Mouse (Mus musculus) spleen, adult 2 months (tissue): ENCODE results near the gene Ten1.

Source experiments
- CTCF ChIP-seq: fragments of 200-500 bp; IDR thresholded peaks from 2 replicates; pipeline ENCODE4 v1.5.1; 2011; ENCODE audit warnings: mild to moderate bottlenecking, inconsistent platforms; ENCODE audit not compliant: insufficient read depth, insufficient read length, insufficient replicate concordance; ENCODE audit errors: extremely low read depth
- POLR2A ChIP-seq: fragments of 200-500 bp; IDR thresholded peaks from 2 replicates; pipeline ENCODE4 v1.6.1; 2011; ENCODE audit warnings: low read depth, low read length, inconsistent platforms

DNA sequence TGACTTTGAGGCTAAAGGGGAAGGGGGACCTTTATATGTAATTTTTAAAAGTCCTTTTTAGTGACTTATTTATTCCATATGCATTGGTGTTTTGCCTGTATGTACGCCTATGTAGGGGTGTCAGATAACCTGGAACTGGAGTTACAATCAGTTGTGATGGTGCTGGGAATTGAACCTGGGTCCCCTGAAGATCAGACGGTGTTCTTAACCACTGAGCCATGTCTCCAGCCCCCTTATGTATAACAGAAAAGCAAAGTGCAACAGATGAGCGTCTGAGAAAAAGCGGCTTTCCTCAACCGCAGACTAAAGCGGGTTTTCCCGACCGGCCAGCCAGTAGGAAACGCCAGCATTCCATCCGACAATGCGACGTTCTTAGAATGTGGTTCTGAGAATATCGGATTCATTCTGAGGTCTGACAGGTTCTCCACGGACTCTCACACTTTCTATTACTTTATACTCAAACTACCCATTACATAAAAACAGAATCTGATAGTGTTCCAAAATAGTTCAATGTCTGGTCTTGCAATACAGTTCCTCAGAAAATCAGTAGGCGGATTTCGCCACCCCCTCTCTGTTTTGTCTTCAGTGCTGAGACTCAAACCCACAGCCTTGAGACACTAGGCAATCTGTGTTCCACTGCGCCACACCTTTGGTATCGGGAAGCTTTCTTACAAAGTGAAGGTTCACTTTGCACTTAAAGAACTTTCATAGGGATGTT, 1.6 kb upstream of the Ten1 start:
- TF ChIP-seq POLR2A (no peak), CTCF (no peak)
